Mouse (Mus musculus) adrenal gland, postnatal 25 days (tissue): ENCODE data around the gene Oxgr1. TPM values are rescaled to one million over a fixed set of nuclear protein-coding genes. Genes with fewer than 3 reads are reported as not detected.

Experiments used
- DNase-seq: peaks from one replicate; pipeline ENCODE4 v3.0.0; 2021; ENCODE audit warnings: mixed read lengths
- total RNA-seq: library from RNA; stranded (reverse); gene quantifications from 2 replicates; pipeline ENCODE4 v1.2.3, GENCODE M21; 2021

Oxgr1 gene
- total RNA-seq, 1 experiment from 2014 or later, result not detected

- DNase-seq, result no peak
Measured at GRCm38 (mm10) chr14:119980698-119981235, 61.5 kb downstream of the Oxgr1 start.

Other genes with a start within 250 kb of the Oxgr1 start
- 202 and 226 TPM in 2 replicates for gene Mbnl2, start 233.2 kb upstream of the Oxgr1 start, total RNA-seq